Mouse (Mus musculus) midbrain, embryonic 16.5 days (tissue): ENCODE results near the gene Gm10799. TPM values are rescaled to one million over a fixed set of nuclear protein-coding genes. Genes with fewer than 3 reads are reported as not detected.
"Not testable (repeated sequence)": the region's sequence is repeated elsewhere in the genome, so short reads cannot be mapped to it uniquely, and the experiment has no call there.

Source experiments
- ATAC-seq: fragments of 200-750 bp; cut with Nextera tagmentation; 2 replicates; pipeline ENCODE4 v1.8.0; 2017; ENCODE audit warnings: moderate TSS enrichment
- H3K27ac ChIP-seq: fragments of 300-500 bp; sonication (generic); 2 replicates; pipeline ENCODE4 v1.5.1; 2014; ENCODE audit warnings: mild to moderate bottlenecking, low read length, mixed read lengths
- H3K27me3 ChIP-seq: fragments of 300-500 bp; sonication (generic); 2 replicates; pipeline ENCODE4 v1.6.1; 2014; ENCODE audit warnings: low read depth, low read length, mixed read lengths; ENCODE audit not compliant: control insufficient read depth, insufficient read depth
- H3K36me3 ChIP-seq: fragments of 300-500 bp; sonication (generic); 2 replicates; pipeline ENCODE4 v1.6.1; 2014; ENCODE audit warnings: mild to moderate bottlenecking, low read length, moderate library complexity, mixed read lengths; ENCODE audit not compliant: control insufficient read depth, insufficient read depth
- H3K4me1 ChIP-seq: fragments of 300-500 bp; sonication (generic); 2 replicates; pipeline ENCODE4 v1.6.1; 2014; ENCODE audit warnings: mild to moderate bottlenecking, low read length, mixed read lengths; ENCODE audit not compliant: control insufficient read depth, insufficient read depth
- H3K4me2 ChIP-seq: fragments of 300-500 bp; sonication (generic); 2 replicates; pipeline ENCODE4 v1.6.1; 2014; ENCODE audit warnings: mild to moderate bottlenecking, low read length, mixed read lengths
- H3K4me3 ChIP-seq: fragments of 300-500 bp; sonication (generic); 2 replicates; pipeline ENCODE4 v1.5.1; 2014; ENCODE audit warnings: low read depth, mild to moderate bottlenecking, low read length, moderate library complexity, mixed read lengths
- H3K9ac ChIP-seq: fragments of 300-500 bp; sonication (generic); 2 replicates; pipeline ENCODE4 v1.6.1; 2014; ENCODE audit warnings: low read depth, low read length, mixed read lengths
- H3K9me3 ChIP-seq: fragments of 300-500 bp; sonication (generic); replicated peaks from 2 replicates; pipeline ENCODE4 v1.6.1; 2014; ENCODE audit warnings: mild to moderate bottlenecking, low read length, mixed read lengths; ENCODE audit not compliant: control insufficient read depth, poor library complexity, severe bottlenecking
- WGBS: fragments of 180-500 bp; shearing (Covaris S2); extraction: QIAGEN DNeasy Blood & Tissue Kit; methylation state at CpG from one replicate; pipeline ENCODE4 v1.1.7; 2014; 5-methylcytosine and 5-hydroxymethylcytosine counted together
- polyA plus RNA-seq: library from polyadenylated mRNA; unstranded; fragments of >200 nt; fragmentation: Nextera tagmentation; extraction: Ambion mirVana; gene quantifications from 2 replicates; pipeline ENCODE4 v1.2.1, GENCODE M21; 2015

The Gm10799 gene
- polyA plus RNA-seq, result not detected in 2 replicates

DNA sequence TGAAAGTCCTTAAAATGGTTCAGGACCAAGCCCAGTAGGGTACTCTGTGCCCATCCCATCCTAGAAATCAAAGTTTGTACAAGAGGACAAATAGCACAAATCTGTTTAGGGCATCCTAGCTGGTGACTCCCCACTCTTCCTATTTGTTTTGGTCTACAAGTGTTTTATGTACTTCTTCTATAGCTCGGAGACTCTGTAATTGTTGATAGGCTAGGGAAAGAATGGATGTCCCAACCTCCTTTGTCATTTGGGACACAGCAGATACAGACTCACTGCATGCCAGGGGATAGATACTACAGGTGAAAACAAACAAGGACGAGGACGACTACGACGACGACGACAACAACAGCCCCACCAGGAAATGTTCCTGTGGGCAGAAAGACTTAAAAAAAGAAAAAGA lies at the start of gene Gm10799:
TSS of gene Gm10799 (minus strand) at position 101 of the 400 bp plus-strand sequence.
- H3K4me1 ChIP-seq, ATAC-seq: not testable (repeated sequence)

DNA sequence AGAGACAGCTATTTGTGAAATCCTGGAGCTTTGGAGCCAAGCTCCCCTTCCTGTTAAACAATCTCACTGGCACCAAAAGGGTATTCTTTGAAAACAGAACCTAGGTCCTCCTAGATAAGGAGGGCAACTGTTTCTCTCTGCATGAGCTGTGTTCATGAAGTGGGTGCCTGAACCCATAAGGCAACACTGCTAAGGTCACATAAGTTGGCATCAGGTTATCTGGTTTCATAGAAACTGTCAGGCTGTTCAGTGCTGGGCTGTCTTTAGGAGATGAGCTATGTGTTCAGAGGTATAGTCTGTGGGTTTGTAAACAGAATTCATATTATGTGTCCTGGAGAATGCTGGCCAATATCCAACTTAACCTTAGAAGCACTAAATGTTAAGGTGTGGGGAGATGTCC lies 48.8 kb upstream of the Gm10799 start:
- H3K36me3 ChIP-seq, H3K4me1 ChIP-seq, H3K27ac ChIP-seq, H3K4me2 ChIP-seq, H3K27me3 ChIP-seq, H3K9me3 ChIP-seq, ATAC-seq, H3K4me3 ChIP-seq, H3K9ac ChIP-seq: not testable (repeated sequence)

More for the DNA sequence above, at the start of gene Gm10799:
- not testable (repeated sequence) for H3K27me3 ChIP-seq, H3K27ac ChIP-seq, H3K9ac ChIP-seq, H3K36me3 ChIP-seq, H3K9me3 ChIP-seq, H3K4me3 ChIP-seq, H3K4me2 ChIP-seq
- 82% methylated on average over 7 of the region's 7 CpGs for WGBS

DNA sequence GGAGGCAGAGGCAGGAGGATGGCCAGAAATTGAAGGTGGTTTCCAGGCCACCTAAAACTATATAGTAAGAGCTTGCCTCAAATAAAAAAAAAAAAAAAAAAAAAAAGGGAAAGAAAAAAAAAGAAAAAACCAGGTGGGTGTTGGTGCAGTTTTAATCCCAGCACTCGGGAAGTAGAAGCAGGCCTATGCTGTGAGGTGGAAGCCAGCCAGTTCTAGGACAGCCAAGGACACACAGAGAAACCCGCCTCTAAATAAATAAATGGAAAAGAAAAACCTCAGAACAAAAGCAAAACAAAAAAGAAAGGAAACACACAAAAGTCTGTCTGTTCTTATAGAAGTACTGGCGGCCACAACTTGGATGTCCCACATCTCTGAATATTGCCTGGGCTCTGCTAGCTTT lies 46.5 kb upstream of the Gm10799 start:
- H3K9ac ChIP-seq, result no peak overlapping the region
- H3K4me3 ChIP-seq, result no peak overlapping the region
- 80% methylated on average over 3 of the region's 3 CpGs for WGBS
- no peaks in the 10 kb centered on the region for H3K36me3 ChIP-seq
- H3K27ac ChIP-seq, result no peak overlapping the region
- no peaks in the 10 kb centered on the region for H3K4me1 ChIP-seq
- no peaks in the 10 kb centered on the region for H3K27me3 ChIP-seq
- H3K4me2 ChIP-seq, result no peak overlapping the region
- ATAC-seq, result no peak
- H3K9me3 ChIP-seq, result no peaks in the 10 kb centered on the region

DNA sequence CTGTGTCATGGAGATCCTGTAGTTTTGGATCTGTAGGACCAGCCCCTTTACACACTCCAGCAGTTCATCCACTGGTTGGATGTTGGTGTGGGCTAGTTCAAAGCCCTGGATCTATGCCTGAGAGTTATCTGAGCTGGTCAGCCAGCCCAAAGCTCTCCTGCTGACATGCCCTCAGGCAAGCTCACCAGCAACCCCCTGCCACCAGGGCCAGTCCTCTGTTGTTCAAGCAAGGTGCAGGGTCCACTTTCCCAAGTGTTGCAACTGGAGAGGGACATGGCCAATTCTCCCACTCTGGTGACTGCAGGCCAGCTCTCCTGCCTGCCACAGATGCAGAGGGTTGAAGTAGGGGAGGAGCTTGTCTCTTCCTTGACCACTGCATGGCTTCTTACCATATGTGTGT lies 45.2 kb upstream of the Gm10799 start:
- not testable (repeated sequence) for H3K4me3 ChIP-seq, H3K4me1 ChIP-seq, H3K9ac ChIP-seq, ATAC-seq, H3K27me3 ChIP-seq, H3K27ac ChIP-seq, H3K4me2 ChIP-seq, H3K9me3 ChIP-seq, H3K36me3 ChIP-seq

DNA sequence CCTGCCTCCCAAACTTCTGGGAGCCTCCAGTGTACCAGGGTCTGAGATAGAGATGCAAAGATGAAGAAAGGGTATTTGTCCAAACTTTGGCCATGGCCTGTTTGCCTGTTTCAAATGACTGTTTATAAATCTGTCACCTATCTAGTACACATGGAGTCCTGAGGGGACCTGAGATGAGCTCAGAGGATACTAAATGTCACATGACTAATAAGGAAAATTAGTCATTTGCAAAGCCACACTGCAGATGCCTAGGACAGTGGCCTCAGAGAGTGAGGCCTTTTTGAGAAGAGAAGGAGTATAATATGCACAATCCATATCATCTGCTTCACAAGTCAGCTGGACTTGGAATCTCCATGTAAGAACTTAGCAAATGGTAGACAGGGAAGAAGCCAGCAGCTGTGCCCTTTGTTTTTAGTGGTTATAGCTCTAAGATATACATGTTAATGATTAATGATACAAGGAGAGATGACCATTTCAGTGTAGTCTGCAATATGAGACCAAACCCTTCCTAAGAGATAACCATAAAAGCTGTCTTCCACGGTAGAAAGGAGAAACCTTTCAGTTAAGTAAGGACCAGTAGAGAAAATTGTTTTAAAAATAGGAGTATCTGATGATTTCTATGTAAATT lies 42.9 kb upstream of the Gm10799 start:
- not testable (repeated sequence) for H3K4me3 ChIP-seq, H3K27me3 ChIP-seq, H3K36me3 ChIP-seq, ATAC-seq, H3K27ac ChIP-seq, H3K4me1 ChIP-seq, H3K9me3 ChIP-seq, H3K9ac ChIP-seq, H3K4me2 ChIP-seq
- WGBS, result no CpG with 5 or more reads among the region's 1 CpGs

DNA sequence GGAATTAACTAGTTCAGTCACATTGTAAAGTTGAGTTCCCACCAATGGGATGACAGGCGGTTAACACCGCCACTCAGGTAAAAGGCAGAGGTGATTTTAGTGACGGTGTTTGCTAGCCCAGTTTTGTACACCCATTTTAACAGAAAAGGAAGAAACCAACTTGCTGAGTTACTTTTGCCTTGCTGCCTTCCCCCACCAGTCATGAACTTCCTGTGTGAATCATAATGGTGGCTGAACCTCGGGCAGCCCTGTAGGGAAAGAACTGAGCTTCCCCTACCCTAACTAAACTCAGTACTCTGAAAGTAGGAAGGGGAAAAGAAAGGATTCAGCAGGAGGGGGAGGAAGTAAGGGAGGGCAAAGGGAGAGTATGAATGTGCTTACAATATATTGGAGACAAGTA lies 41.7 kb upstream of the Gm10799 start:
- no peak for ATAC-seq
- no peak overlapping the region for H3K27ac ChIP-seq
- H3K27me3 ChIP-seq, result no peaks in the 10 kb centered on the region
- H3K4me1 ChIP-seq, result no peaks in the 10 kb centered on the region
- no peak overlapping the region for H3K4me3 ChIP-seq
- no peak overlapping the region for H3K4me2 ChIP-seq
- WGBS, result 91% methylated on average over 4 of the region's 4 CpGs
- H3K9ac ChIP-seq, result no peak overlapping the region
- no peaks in the 10 kb centered on the region for H3K36me3 ChIP-seq
- no peaks in the 10 kb centered on the region for H3K9me3 ChIP-seq

DNA sequence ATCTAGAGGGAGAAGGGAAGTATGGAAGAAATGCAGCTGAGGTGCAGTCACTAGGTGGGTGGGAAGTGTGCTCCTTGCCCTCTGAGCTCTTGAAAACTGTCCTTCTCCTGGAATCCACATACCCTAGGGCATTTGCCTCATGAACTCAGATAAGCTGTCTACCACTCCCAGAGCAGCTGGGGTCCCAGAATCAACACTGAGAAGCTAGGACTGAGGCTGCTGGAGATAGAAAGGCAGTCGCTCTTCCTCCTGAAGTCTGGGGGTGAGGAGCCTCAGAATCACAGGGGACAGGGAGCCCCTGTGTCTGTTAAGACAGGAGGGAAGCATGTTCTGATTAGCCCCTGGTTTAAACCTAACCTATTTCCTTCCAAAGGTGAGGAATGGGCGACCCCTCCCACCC lies 41.2 kb upstream of the Gm10799 start:
- no peaks in the 10 kb centered on the region for H3K36me3 ChIP-seq
- H3K27me3 ChIP-seq, result no peaks in the 10 kb centered on the region
- H3K9ac ChIP-seq, result no peak overlapping the region
- no peak overlapping the region for H3K4me3 ChIP-seq
- H3K4me2 ChIP-seq, result no peak overlapping the region
- H3K9me3 ChIP-seq, result no peaks in the 10 kb centered on the region
- no peak for ATAC-seq
- no peak overlapping the region for H3K27ac ChIP-seq
- H3K4me1 ChIP-seq, result no peaks in the 10 kb centered on the region
- whole genome bisulfite sequencing, result 78% methylated on average over 2 of the region's 2 CpGs

DNA sequence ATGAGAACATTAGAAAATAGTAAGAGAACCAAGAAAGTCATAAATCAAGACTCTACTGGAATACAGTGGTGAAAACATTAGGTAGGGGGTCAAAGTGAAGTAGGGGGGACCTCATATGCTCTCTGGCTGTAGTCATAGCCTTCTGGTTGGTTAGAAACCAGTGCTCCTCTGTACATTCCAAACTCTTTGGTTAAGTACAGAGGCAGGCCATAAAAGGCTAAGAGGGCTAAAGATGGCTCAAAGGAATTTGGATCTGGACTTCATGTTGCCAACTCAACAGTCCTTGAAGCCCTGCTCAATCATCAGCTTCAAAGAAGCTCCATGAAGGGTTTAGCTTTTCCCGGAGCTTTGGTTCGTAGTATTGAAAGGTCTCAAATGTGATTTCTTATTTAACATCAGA lies 40.7 kb upstream of the Gm10799 start:
- not testable (repeated sequence) for H3K36me3 ChIP-seq, H3K9ac ChIP-seq, H3K4me3 ChIP-seq, ATAC-seq, H3K4me1 ChIP-seq, H3K27me3 ChIP-seq, H3K27ac ChIP-seq, H3K4me2 ChIP-seq, H3K9me3 ChIP-seq
- 92% methylated on average over 2 of the region's 2 CpGs for WGBS

DNA sequence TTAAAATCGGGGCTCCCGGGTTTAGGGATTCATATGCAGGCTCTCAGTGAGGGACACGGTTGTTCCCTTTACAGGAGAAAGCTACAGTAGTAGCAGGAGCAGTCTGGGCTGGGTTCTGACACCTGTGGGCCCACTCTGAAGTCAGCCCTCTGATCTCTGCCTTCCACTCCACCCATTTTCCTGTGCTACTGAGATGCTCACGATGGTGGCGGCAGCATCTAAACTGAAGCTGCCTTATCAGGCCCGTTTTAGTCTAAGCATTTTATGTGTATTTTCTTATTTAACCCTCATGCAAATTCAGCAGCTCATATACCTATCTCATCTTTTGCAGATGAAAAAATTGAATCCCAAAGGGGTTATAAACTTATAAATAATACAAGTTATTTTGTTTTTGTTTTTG lies 36.5 kb upstream of the Gm10799 start:
- Histone ChIP-seq H3K4me1 (no peaks in the 10 kb centered on the region), H3K27ac (no peak overlapping the region), H3K36me3 (no peaks in the 10 kb centered on the region), H3K4me2 (no peak overlapping the region), H3K27me3 (no peaks in the 10 kb centered on the region), H3K9ac (no peak overlapping the region), H3K9me3 (no peaks in the 10 kb centered on the region), H3K4me3 (no peak overlapping the region)
- ATAC-seq, result no peak
- 92% methylated on average over 6 of the region's 6 CpGs for WGBS
